Mouse (Mus musculus) hindbrain, postnatal 0 days (tissue): Measurements from ENCODE around the gene Ivd. TPM values are rescaled to one million over a fixed set of nuclear protein-coding genes. Genes with fewer than 3 reads are reported as not detected.
A peak's percentile ranks its signal among the peaks of the same experiment; 100 is the strongest.

Experiments used
- ATAC-seq: fragments of 200-750 bp; cut with Nextera tagmentation; 2 replicates; pipeline ENCODE4 v1.8.0; 2017; ENCODE audit warnings: mild to moderate bottlenecking, moderate TSS enrichment, moderate library complexity
- DNase-seq: peaks from one replicate; pipeline ENCODE4 v3.0.0-alpha.2; 2015; ENCODE audit warnings: low spot score
- H3K27ac ChIP-seq: fragments of 300-500 bp; sonication (generic); 2 replicates; pipeline ENCODE4 v1.5.1; 2014; ENCODE audit warnings: mild to moderate bottlenecking
- H3K27me3 ChIP-seq: fragments of 300-500 bp; sonication (generic); 2 replicates; pipeline ENCODE4 v1.6.1; 2014; ENCODE audit warnings: low read length, mixed read lengths; ENCODE audit not compliant: insufficient read depth
- H3K36me3 ChIP-seq: fragments of 300-500 bp; sonication (generic); 2 replicates; pipeline ENCODE4 v1.6.1; 2014; ENCODE audit warnings: low read length, mixed read lengths; ENCODE audit not compliant: insufficient read depth
- H3K4me1 ChIP-seq: fragments of 300-500 bp; sonication (generic); 2 replicates; pipeline ENCODE4 v1.6.1; 2014; ENCODE audit warnings: antibody characterized with exemption, low read length, mixed read lengths; ENCODE audit not compliant: insufficient read depth
- H3K4me2 ChIP-seq: fragments of 300-500 bp; sonication (generic); 2 replicates; pipeline ENCODE4 v1.6.1; 2014; ENCODE audit warnings: low read depth, mild to moderate bottlenecking, low read length, moderate library complexity, mixed read lengths
- H3K4me3 ChIP-seq: fragments of 300-500 bp; sonication (generic); 2 replicates; pipeline ENCODE4 v1.5.1; 2014; ENCODE audit warnings: low read length
- H3K9ac ChIP-seq: fragments of 300-500 bp; sonication (generic); replicated peaks from 2 replicates; pipeline ENCODE4 v1.6.1; 2014; ENCODE audit warnings: mild to moderate bottlenecking, low read length, moderate library complexity, mixed read lengths
- H3K9me3 ChIP-seq: fragments of 300-500 bp; sonication (generic); 2 replicates; pipeline ENCODE4 v1.6.1; 2016; ENCODE audit warnings: low read length, mixed read lengths
- CTCF ChIP-seq: IDR thresholded peaks from 2 replicates; pipeline ENCODE4 v1.5.1; 2016; ENCODE audit warnings: antibody characterized with exemption, control low read depth, low read depth
- WGBS: fragments of 180-500 bp; shearing (Covaris S2); extraction: QIAGEN DNeasy Blood & Tissue Kit; methylation state at CpG from one replicate; pipeline ENCODE4 v1.1.7; 2014; 5-methylcytosine and 5-hydroxymethylcytosine counted together
- polyA plus RNA-seq: library from polyadenylated mRNA; unstranded; fragments of >200 nt; fragmentation: Nextera tagmentation; extraction: Ambion mirVana; gene quantifications from 2 replicates; pipeline ENCODE4 v1.2.1, GENCODE M21; 2015
- total RNA-seq: library from RNA; depleted of rRNA; stranded (reverse); fragments of >200 nt; gene quantifications from 2 replicates; pipeline ENCODE4 v1.2.3, GENCODE M21; 2014

Gene Ivd
- total and polyA plus RNA-seq, 2 experiments from 2014 or later, result 61.7 to 101 TPM

- Histone ChIP-seq H3K27ac (no peak within 1 kb of the TSS), H3K27me3 (peaks cover 40% of the 10 kb centered on the region), H3K4me1 (peaks cover 29% of the 10 kb centered on the region), H3K9ac (peak within 1 kb of the TSS; percentile 52; the same call in 1 of the 2 replicates), H3K9me3 (no peaks in the 10 kb centered on the region), H3K36me3 (no peaks in the 10 kb centered on the region), H3K4me3 (peak within 1 kb of the TSS; percentile 94), H3K4me2 (peak within 1 kb of the TSS; percentile 98)
- TF ChIP-seq CTCF, result no peak
- DNase-seq (no peak), ATAC-seq (no peak)
- 1% methylated on average over 32 of the region's 32 CpGs for WGBS
Observed at GRCm38 (mm10) chr2:118899981-118900825, 38.4 kb downstream of the Ivd start, which contains the start of gene Bahd1. TSS of gene Bahd1 (plus strand) at chr2:118900377.

GRCm38 (mm10) chr2:118900826-118901140, 39.0 kb downstream of the Ivd start:
- Histone ChIP-seq H3K27me3 (peaks cover 36% of the 10 kb centered on the region), H3K27ac (no peak overlapping the region), H3K4me3 (peak overlapping the region; percentile 94), H3K9ac (peak overlapping the region; percentile 52; the same call in 1 of the 2 replicates), H3K9me3 (no peaks in the 10 kb centered on the region), H3K36me3 (no peaks in the 10 kb centered on the region), H3K4me2 (peak overlapping the region; percentile 98), H3K4me1 (peaks cover 35% of the 10 kb centered on the region)
- WGBS, result 1% methylated on average over 11 of the region's 11 CpGs
- DNase-seq, result no peak
- no peak for TF ChIP-seq CTCF
- ATAC-seq, result no peak; the same call in 1 of the 2 replicates

GRCm38 (mm10) chr2:118901175-118902031, 39.6 kb downstream of the Ivd start:
- TF ChIP-seq CTCF, result no peak
- ATAC-seq, result peak; percentile 92
- peak; percentile 97 for DNase-seq
- peak overlapping the region; percentile 84 for H3K27ac ChIP-seq
- H3K4me3 ChIP-seq, result peak overlapping the region; percentile 94
- no peaks in the 10 kb centered on the region for H3K9me3 ChIP-seq
- H3K36me3 ChIP-seq, result no peaks in the 10 kb centered on the region
- peak overlapping the region; percentile 86 for H3K9ac ChIP-seq
- 2% methylated on average over 79 of the region's 120 CpGs for WGBS
- peak overlapping the region; percentile 98 for H3K4me2 ChIP-seq
- H3K4me1 ChIP-seq, result peaks cover 37% of the 10 kb centered on the region
- H3K27me3 ChIP-seq, result peaks cover 31% of the 10 kb centered on the region

GRCm38 (mm10) chr2:118902051-118903025, 40.6 kb downstream of the Ivd start:
- Histone ChIP-seq H3K27me3 (peaks cover 23% of the 10 kb centered on the region), H3K4me2 (peak overlapping the region; percentile 98), H3K9me3 (no peaks in the 10 kb centered on the region), H3K4me3 (peak overlapping the region; percentile 94), H3K4me1 (peaks cover 30% of the 10 kb centered on the region), H3K36me3 (no peaks in the 10 kb centered on the region), H3K27ac (peak overlapping the region; percentile 84), H3K9ac (peak overlapping the region; percentile 86)
- ATAC-seq, result peak; percentile 58
- no peak for TF ChIP-seq CTCF
- WGBS, result under 1% methylated on average over 97 of the region's 106 CpGs
- peak; percentile 67 for DNase-seq

GRCm38 (mm10) chr2:118903333-118903741, 41.6 kb downstream of the Ivd start:
- H3K36me3 ChIP-seq, result no peaks in the 10 kb centered on the region
- ATAC-seq (no peak), DNase-seq (peak; percentile 63)
- peak overlapping the region; percentile 98 for H3K4me2 ChIP-seq
- H3K27me3 ChIP-seq, result peaks cover 15% of the 10 kb centered on the region
- no peak for TF ChIP-seq CTCF
- H3K4me3 ChIP-seq, result peak overlapping the region; percentile 94
- H3K9ac ChIP-seq, result 0 out of 2 replicates have a peak overlapping the region, but pooled peaks have one; percentile 14
- peaks cover 30% of the 10 kb centered on the region for H3K4me1 ChIP-seq
- no peaks in the 10 kb centered on the region for H3K9me3 ChIP-seq
- WGBS, result 3% methylated on average over 10 of the region's 10 CpGs
- H3K27ac ChIP-seq, result no peak overlapping the region
